Mouse (Mus musculus): Measurements from ENCODE around the gene Gmfg.

DNA sequence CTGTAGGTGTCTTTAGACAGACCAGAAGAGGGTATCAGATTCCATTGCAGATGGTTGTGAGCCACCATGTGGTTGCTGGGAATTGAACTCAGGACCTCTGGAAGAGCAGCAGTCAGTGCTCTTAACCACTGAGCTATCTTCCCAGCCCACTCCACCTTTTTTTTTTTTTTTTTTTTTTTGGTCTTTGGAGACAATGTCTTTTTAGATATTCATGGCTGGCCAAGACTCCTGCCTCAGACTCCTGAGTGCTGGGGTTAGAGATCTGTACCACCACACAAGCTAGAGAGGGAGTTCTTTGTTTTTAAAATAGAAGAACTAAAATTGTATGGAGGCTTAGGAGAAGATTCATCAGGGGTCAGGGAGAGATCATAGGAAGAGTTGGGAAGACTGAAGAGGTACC lies 717 bp downstream of the Gmfg start:
- no peak for TF ChIP-seq GATA1 (IDR thresholded peaks at IDR 0.05; ENCODE audit: borderline replicate concordance, low read length)
- TF ChIP-seq FLI1 (IDR thresholded peaks at IDR 0.05; ENCODE audit: low read length): no peak
